Mouse (Mus musculus) lung, postnatal 10 days (tissue): ENCODE data around the gene Emc8.

Source experiments
- DNase-seq: peaks from one replicate; pipeline ENCODE4 v3.0.0; 2021

Gene Emc8

DNA sequence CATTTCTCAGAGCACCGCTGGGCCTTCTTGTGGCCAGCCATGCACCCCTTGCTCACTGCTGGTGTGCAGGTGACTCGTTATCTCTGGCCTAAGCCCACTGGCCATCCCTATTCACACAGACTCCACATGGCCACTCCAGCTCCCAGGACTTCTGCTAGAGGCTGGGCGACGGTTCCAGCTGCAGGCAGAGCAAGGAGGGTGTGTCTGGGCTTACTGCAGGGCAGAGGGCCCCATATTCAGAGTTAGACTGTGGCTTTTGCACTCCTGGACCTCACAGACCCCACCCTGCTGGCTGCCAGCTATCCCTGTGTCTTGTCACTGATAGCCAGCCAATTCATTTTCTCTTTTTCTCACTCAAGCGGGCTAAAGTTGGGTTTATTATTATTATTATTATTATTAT lies 15.7 kb upstream of the Emc8 start:
- DNase-seq: no peak

DNA sequence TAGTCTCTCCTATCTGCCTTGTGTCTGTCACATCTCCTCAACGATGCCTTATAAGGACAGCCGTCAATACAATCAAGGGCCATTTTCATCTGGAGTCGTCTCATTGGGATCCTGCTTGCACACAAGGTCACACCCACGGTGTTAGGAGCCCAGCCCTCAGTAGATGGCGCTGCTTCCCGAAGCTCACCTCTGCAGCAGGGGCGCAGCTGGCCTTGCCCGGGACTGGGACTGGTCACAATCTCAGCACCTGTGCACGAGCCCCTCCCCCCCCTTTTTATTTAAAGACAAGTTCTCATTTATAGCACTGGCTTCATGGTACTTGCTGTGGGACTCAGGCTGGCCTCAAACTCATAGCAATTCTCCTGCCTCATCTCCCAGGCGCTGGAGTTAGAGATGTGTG lies 15.2 kb upstream of the Emc8 start:
- DNase-seq: peak; percentile 84

DNA sequence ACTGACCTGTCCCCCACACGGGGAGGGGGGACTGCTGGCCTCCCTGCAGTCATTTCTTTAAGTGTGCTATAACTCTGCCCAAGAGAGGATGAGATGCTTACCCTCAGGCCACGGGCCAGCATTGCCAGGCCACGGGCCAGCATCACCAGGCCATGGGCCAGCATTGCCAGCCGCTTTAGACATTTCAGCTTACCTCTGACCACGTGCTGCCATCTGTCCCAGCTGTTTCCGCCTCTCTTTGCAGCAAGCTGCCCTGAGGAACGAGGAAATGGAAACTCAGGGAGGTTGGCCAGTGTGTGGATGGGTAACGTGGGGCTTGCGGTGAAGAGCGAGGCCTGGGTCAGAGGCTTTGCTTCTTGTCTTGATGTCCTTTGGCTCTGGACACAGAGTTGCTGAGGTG lies 12.7 kb upstream of the Emc8 start:
- DNase-seq: no peak

DNA sequence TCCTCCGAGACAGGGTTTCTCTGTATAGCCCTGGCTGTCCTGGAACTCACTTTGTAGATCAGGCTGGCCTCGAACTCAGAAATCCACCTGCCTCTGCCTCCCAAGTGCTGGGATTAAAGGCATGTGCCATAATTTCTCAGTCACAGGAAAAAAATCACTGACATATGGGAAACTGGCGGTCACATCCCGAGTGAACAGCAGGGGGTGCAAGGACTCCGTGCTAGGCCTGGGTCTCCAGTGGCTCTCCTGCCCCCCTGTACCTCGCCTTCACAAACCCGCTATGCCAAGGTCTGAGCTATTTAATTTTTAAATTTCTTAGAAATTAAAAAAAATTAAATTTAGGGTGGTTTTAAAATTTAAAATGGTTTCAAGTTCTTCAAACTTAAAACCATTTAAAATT lies 12.0 kb upstream of the Emc8 start:
- DNase-seq: peak; percentile 77

DNA sequence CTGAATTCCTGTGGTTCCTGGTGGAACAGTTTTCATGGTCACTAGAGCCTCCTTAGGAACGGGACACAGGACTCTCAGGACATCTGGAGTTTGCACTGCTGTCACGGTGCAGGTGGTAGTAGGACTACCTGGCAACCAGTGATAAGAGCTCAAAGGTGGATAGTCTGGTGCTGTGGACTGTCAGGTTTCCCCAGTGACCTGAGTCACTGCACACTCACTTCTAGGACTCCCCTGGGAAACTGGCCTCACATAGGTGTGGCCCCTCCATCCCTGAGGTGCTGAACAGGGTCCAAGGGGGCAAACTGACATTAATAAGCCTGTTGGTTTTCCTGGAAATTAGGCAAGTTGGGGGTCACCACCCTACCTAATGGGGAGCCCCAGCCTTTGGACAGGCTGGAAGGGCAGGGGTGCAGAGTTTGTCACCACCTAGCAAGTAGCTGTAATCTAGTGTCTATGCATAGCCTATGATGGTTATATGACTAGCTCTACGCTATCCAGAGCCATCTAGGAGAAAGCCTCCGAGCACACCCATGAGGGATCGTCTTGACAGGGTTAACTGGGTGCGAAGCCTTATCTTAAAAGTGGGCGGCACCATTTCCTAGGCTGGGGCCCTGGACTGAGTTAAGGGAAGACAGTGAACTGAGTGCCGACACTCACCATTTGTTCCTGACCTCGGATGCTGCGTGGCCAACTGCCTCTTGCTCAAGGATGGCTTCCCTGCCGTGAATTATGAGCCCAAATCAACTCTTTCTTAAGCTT lies 11.4 kb upstream of the Emc8 start:
- DNase-seq: no peak

DNA sequence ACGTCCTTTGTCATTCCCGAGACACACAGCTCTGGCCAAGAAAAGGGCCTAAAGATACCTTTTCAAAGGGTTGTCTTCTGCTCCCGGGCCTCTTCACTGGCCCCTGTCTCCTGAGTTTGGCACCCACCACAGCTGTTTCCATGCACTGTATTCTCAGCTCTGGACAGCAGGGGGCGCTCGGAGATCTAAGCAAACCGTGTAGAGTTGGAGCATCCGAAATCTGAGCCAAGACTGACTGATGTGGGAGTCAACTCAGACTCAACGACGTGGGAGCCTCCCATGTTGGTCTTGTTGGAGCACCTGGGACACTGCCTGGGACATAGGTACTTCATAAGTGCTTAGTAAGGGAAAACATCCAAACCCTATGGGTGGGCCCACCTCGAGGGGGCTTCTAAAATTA lies 10.1 kb upstream of the Emc8 start:
- DNase-seq: peak; percentile 93

DNA sequence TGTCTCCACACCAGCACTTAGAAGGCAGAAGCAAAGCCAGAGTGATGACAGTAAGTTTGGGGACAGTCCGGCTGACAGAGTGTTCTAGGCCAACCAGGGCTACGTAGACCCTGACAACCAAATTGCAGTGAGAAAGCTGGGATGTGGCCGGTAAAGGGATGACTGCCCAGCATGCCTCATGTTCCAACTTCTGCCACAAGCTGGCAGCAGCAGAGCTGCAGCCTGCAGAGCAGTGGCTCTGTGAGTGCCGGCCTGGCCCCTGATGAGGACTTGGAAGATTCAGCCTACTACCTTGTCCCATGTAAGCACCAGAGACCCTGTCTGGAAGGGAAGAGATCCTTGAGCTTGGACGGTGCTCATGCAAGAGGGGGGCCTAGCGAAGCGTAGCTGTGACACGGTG lies 7.3 kb upstream of the Emc8 start:
- DNase-seq: no peak

DNA sequence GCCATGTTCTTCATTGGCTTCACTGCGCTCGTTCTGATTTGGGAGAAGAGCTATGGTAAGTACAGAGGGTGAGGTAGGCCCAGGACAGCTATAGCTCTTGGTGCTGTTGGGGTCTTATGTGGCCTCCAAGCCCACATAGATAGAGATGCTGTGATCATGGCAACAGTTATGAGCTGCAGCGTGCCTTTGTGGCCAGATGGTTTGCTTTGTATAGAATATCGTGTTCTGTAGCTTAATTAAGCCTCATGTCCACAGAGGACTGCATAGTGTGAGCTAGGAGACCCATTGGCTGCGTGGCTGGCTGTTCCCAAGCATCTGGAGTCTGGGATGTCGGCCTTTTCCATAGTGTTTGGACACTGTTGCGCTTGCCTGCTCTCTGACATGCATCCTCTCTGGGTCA lies 4.9 kb upstream of the Emc8 start:
- DNase-seq: no peak

DNA sequence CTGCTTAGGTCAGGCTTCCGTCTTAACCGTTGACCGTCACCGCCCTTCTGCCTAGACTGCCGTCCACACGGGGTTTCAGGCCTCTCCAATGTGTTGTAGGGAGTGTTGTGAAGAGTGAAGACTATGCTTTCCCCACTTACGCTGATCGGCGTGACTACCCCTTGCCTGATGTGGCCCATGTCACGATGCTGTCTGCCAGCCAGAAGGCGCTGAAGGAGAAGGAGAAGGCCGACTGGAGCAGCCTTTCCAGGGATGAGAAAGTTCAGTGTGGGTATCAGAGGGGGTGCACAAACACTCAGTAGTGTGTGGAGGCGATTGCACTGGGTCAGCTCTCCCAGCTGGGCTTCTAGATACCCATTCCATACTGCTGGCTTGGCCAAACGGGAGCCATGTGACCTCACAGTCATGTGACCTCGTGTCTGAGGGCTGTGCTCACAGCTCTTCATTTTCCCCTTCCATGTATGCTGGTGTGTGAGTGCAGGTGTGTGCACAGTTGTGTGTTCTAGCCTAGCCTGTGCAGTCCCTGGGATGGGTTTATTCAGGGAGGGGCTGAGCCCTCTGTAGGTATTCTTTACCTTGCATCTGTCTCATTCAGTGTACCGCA lies 4.4 kb upstream of the Emc8 start:
- no peak for DNase-seq

DNA sequence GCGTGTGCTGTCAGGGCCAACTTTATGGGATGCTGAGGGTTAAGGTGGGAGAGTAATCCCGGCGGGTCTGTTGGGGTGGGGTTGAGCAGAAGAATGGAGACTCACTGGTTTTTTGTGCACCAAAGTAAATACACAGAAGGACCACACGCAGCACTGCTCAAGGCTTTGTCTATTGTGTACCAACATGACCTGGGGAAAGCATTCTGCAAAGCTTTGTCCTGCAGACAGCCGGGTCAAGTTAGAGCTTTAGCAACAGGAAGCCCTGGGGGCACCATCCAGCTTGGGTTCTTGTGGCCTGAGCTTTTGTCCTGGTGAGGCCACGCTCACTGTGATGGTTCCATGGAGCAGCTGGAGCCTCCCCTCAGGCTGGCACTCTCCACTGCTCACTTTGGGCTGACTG lies 3.4 kb upstream of the Emc8 start:
- DNase-seq: no peak

DNA sequence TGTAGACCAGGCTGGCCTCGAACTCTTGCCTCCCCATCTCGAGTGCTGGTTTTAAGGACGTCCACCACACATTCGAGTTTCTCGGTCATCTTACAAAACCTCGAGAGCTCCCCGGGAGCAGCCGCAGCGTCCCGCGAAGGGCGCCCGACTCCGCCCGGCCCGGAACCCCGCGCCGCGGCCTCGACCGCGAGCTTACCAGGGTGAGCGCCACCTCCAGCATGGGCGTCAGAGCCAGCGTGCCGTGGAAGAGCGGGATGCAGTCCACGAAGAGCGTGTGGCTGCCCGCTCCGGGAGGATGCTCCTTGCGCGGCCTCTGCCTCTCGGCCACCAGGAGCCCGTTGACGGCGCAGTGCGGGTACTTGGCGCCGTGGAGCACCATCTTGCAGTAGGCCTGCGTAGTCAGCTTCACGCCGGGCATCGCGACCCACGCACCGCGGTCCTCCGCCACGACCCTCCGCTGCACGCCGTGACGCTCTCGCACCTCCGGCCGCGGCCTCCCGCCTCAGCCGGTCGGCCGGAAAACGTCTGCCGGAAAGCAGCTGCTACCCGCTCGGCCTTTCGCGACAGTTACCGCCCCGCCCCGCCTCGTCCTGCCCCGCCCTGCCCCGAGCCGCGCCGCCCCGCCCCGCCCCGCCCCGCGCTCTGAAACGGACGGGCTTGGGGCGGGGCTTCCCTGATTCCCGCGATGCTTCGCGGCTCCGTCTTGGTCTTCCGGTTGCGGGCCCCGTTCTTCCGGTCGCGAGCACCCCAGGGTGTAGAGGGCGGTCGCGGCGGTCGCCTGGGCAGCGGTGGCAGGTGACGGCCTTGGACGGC lies 606 bp downstream of the Emc8 start, which contains the start of the genes Gm27021 and Cox4i1:
Gene Gm27021, minus strand, starts transcription at position 519 of the 813 bp plus-strand sequence.
Gene Cox4i1, plus strand, starts transcription at position 662 of the 813 bp plus-strand sequence.
- DNase-seq: peak; percentile 95

DNA sequence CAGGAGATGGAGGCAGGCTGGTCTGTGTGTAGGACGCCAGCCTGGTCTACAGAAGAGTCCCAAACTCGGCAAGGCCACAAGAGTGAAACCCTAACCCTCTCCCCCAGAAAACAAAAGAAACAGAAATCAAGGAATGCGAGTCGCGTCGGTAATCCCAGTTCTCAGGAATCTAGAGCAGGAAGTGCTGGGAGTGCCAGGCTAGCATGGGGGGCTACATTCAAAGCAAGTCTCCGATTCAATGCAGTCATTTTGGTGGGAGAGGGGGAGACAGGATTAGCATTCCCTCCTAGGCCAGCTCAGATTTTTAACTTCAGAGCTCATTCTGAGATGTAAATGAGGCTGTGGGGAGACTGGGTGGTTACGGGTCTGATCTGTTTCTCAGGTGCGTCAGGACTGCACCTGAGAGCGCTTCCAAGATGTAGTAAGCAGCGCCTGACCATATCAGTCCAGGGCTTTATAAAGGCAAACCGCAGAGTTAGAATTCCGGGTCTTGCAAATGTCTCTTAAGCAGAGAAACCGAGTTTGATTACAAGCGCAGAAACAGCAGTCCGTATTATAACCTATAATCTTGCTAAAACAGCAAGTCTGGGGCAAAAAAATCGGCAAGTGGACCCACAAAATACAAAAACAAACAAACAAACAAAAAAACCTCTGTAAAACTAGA lies 1.4 kb downstream of the Emc8 start:
- DNase-seq: no peak

DNA sequence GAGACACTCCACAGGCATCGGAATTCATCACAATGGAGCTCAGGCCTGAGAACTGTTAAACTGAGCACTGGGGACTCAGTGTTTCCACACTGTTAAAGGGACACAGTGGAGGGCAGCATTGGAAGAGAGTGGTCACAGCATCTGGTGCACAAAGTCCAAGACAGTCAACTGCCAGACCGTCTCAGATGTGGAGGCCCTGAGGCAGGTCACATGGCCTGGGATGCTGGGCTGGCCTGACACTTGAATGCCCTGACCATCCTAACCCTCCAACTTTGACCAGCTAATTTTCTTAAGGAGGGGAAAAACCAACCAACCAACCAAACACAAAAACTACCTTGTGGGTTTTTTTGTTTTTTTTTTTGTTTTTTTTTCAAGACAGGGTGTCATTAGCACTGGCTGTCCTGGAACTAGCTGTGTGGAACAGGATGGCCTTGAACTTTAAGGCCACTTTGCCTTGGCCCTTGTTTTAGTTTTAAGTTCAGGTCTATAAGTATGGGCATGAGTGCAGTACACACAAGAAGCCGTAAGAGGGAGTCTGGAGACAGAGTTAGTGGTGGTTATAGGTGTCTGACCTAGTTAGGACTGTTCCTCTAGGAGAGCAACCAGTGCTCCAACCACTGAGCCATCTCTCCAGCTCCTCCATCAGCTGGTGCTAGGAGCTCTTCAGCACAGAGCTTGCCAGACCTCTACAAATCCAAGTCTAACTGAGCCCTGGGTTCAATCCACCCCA lies 2.5 kb downstream of the Emc8 start:
- peak; percentile 41 for DNase-seq

DNA sequence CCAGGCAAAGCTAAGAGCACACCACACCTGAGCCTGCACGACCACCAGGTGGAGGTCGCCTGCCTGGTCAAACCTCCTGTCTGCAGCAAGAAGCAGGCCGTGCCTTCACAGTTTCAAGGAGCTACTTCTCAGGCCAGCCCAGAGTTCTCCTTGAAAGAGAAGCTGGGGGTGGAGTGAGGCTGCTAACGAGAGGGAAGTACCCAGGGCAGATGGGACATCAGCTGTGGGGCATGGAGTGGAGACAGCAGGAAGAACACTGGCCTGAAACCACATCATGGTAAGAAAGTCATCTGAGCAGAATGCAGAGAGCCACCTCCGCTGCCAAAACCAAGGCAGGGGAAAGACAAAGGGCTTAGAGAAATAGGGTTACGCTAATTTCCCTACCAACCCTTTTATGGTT lies 3.8 kb downstream of the Emc8 start:
- no peak for DNase-seq

DNA sequence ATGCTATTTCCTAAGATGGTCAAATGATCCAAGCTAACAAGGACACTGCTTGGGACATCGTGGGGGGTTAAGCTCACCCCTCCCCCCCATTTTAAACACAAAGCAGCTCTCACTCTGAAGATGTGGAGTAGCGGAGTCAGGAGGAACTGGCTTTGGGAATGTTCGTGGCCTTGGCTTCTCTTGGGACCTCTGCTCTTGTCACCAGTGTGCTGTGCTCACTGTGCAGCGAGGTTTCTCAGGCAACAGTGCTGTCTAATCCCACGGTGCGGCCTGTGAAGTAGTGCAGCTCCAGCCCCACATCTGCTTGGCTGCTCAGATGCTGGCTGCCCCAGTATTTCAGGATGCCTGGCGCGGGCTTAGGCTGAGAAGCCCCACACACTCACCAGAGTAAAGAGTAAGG lies 11.0 kb downstream of the Emc8 start:
- DNase-seq: no peak

DNA sequence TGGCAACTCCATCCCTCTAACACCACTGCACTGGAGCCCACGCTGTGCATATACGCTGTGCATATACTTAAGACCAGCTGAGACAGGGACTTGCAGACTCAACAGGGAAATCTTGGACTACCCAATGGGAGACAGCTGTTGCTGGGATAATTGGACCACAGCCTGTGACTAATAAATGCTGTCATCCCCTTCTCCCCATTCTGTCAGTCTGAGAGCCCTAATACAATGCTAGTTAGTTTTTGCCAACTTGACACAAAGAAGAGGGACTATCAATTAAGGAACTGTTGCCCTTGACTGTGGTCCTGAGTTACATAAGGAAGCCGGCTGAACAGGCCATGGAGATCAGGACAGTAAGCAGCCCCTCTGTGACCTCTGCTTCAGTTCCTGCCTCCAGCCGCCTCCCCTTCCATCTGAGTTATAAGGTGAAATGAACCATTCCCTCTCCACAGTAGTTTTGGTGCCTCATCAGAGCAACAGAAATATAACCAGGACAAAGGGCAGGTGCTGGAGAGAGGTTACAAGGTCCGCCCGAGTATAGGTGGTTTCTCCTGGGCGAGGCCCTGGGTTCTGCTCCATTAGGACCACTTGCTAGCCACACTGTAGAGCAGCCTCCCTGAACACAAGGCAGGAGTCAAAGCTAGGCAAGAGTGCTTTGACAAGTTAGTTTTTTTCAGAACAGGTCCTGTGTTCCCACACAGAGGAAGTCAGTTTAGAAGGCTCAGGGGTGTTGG lies 11.9 kb downstream of the Emc8 start:
- no peak for DNase-seq

DNA sequence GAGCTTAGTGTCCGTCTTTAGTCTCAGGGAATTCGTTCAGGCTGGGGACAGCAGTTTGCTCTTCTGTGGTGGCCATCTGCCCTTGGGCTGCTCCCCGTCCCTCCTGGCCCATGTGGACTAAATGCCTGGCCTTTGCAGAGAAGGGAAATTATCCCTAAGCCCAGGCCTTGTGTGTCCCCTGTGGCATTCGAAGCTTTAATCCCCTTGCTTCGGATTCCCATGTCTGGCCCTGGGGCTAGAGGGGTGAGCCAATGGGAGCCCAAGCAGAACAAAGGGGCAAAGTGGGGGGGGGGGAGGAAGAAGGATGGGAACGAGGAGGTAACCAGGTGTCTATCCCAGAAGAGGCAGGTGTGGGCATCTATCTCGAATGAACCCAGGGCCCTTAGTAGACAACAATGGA lies 20.8 kb downstream of the Emc8 start, which contains the start of gene 1190005I06Rik:
Gene 1190005I06Rik, minus strand, starts transcription at position 101 of the 400 bp plus-strand sequence.
- no peak for DNase-seq

DNA sequence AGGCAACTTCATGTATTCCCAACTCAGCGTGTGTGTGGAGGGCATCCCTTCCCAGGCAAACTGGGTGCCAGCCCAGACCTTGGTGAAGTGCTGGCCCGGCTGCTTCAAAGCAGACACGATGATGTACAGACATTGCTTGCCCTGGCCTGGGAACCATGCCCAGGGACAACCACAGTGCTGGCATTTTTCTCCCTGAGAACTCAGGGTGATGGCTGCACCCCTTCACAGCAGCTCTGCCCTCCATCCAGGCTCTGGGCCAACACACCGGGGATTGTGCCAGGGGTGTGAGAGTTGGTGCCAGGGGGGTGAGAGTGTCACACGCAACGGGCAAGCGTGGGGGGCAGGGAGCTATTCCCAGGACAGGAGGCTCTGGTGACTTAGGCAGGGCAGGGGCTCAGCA lies 23.7 kb downstream of the Emc8 start:
- peak; percentile 51 for DNase-seq

DNA sequence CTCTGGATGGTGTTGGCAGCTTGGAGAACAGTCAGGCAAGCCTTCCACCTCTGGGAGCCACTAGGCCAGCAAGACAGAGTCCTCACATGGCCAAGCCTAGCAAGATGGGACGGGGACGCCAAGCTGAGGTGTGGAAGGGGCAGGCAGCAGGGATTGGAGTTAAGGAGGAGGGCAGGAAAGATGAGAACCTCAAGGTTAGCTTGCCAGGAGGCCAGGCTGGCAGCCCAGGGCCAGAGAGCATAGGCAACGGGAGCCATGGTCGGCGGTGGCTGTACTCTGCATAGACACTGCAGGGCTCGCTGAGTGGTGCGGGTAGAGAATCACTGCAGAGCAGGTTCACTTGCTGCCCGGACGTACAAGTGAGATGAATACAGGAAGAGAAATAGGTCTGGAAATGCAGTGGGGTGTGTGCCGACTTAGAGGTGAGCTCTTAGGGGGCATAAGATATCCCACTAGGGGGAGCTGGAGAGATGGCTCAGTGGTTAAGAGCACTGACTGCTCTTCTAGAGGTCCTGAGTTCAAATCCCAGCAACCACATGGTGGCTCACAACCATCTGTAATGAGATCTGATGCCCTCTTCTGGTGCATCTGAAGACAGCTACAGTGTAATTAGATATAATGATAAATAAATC lies 26.2 kb downstream of the Emc8 start:
- no peak for DNase-seq

DNA sequence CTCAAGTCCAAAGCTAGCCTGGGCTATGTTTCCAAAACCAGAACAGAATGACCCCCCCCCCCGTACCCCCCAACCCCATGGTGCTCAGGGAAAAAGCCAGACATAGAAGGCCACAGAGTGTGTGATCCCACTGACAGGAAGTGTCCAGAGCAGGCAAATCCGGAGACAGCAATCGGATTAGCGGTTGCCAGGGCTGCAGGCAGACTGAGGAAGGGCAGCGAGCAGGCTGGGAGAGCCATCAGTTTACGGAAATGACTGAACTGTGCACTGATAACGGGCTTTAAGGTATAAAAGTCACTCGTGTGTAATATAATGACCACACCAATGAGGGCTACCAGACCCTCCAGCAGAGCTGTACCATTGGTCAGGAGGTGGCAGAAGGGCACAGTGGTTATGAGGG lies 27.1 kb downstream of the Emc8 start:
- DNase-seq: no peak

DNA sequence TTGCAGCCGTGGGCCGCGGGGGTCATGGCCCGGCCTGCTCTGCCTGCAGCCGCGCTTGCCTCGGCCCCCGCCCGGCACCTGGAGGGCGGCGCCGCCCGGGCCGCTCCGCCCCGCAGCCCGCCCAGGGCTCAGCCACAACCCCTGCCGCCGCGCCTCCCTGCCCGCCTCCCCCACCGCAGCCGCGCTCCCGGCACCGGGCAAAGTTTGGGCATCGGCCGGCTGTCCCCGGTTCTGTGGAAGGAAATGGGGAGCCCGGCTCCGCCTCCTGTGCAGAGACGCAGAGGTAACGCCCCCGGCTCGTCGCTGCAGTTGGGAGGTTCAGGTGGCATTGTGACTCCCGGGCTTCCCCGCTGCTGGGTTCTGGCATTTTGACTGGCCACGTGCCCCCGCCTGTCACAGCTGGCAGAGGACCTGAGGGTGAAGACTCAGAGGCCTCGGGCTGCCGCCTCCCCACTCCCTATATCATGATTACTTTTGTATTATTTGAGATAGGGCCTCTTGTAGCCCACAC lies 34.0 kb downstream of the Emc8 start:
- DNase-seq: peak; percentile 63
